Mouse (Mus musculus) liver, postnatal 0 days (tissue): ENCODE results near the gene Car5b.

Source experiments
- CTCF ChIP-seq: sonication (generic); IDR thresholded peaks from 2 replicates; pipeline ENCODE4 v1.5.1; 2016; ENCODE audit warnings: antibody characterized with exemption, low read depth
- EP300 ChIP-seq: IDR thresholded peaks from 2 replicates; pipeline ENCODE4 v1.6.1; 2016; ENCODE audit warnings: antibody characterized with exemption, low read depth, mild to moderate bottlenecking

DNA sequence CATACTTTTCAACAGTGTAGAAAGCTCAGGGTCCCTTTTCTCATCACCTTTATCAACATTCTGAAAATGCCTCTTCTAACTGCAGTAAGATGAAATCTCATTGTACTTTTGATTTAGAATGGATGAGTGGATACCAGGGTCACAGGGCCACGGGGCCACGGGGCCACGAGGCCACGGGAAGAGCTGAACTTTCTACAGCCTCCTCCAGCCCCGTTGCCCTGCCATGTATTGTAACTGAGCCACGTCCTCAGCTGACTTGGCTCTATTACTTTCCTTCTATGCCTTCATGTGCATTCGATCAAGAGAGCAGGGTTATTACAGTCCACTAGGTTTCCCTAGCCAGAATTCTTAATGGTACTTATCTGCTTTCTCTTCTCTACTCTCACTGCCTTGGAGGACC, 8.1 kb upstream of the Car5b start:
- TF ChIP-seq EP300 (no peak), CTCF (no peak)
